Mouse (Mus musculus): ENCODE measurements at regions not wholly inside any gene's neighbourhood (a gene's known extent, or its start where the extent isn't known, plus 50 kb on each side); places are given as distances from the start of the nearest gene placed in this dataset.
"Not testable (repeated sequence)": the region's sequence is repeated elsewhere in the genome, so short reads cannot be mapped to it uniquely, and the experiment has no call there.

DNA sequence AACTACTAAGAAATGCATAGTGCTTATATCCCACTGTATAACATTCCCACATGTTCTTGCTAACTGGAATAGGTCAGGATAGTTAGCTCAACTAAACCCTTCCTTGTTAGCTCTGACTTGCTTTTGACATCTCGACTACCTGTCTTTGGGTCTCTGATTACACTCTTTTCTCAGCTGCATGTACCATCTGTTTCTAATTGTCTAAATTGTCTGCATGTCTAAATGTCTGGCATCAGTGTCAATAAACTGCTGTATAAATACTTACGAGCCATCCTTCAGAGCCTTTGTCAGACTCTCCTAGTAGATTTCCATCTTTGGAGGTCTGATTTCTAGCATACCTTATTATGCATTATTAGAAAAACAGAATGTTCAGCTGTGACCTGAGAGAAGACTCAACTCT is 245.8 kb downstream of the Kctd12 start:
- Histone ChIP-seq H3K27ac (no peak overlapping the region), H3K27me3 (ENCODE audit: control insufficient read depth, insufficient read depth, low read length) (no peaks in the 10 kb centered on the region), H3K9ac (replicated peaks) (no peak overlapping the region), H3K9me3 (ENCODE audit: control insufficient read depth, low read length) (no peaks in the 10 kb centered on the region), H3K4me1 (replicated peaks; ENCODE audit: control insufficient read depth in 2 of 2, insufficient read depth in 2 of 2, low read length in 1 of 2) (no peaks in the 10 kb centered on the region), H3K4me3 (ENCODE audit: insufficient read depth in 1 of 2, low read depth in 2 of 2, low read length in 2 of 2) (no peak overlapping the region), H3K36me3 (replicated peaks; ENCODE audit: control insufficient read depth, insufficient read depth, low read depth) (no peaks in the 10 kb centered on the region), H3K4me2 (ENCODE audit: low read depth) (no peak overlapping the region)
- 45% methylated on average over 2 of the region's 2 CpGs for WGBS (ENCODE audit: insufficient replicate concordance)
- DNase-seq (ENCODE audit: low read depth in 3 of 3, low spot score in 3 of 3) (no peak), ATAC-seq (ENCODE audit: insufficient read depth) (no peak)
- no peak for TF ChIP-seq EP300 (IDR thresholded peaks at IDR 0.05; ENCODE audit: low read depth)
- no peak for TF ChIP-seq CTCF (IDR thresholded peaks at IDR 0.05; ENCODE audit: low read depth)

DNA sequence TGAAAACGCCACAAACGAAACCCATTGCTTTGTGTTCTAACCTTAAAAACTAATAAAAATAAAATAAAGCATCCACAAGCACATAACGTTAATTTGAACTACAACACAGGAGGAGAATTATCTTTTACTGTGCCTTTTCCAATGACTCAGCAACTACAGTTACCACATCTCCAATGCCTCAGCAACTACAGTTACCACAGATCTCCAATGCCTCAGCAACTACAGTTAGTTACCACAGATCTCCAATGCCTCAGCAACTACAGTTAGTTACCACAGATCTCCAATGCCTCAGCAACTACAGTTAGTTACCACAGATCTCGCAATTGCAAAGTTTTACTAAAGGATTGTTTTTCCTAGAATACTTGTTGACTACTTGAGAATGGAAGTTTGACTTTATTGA is 248.7 kb downstream of the Kctd12 start:
- H3K27me3 ChIP-seq (ENCODE audit: control insufficient read depth, insufficient read depth, low read length); H3K36me3 ChIP-seq (replicated peaks; ENCODE audit: control insufficient read depth, insufficient read depth, low read depth); H3K4me3 ChIP-seq (ENCODE audit: insufficient read depth in 1 of 2, low read depth in 2 of 2, low read length in 2 of 2); H3K4me1 ChIP-seq (replicated peaks; ENCODE audit: control insufficient read depth in 2 of 2, insufficient read depth in 2 of 2, low read length in 1 of 2); H3K4me2 ChIP-seq (ENCODE audit: low read depth); H3K9ac ChIP-seq (replicated peaks); H3K27ac ChIP-seq; H3K9me3 ChIP-seq (ENCODE audit: control insufficient read depth, low read length); ATAC-seq (ENCODE audit: insufficient read depth): not testable (repeated sequence)
- DNase-seq (ENCODE audit: low read depth in 3 of 3, low spot score in 3 of 3) = peak in 1 of 3 experiments; percentile 3
- 44% methylated on average over 4 of the region's 4 CpGs for WGBS (ENCODE audit: insufficient replicate concordance)

DNA sequence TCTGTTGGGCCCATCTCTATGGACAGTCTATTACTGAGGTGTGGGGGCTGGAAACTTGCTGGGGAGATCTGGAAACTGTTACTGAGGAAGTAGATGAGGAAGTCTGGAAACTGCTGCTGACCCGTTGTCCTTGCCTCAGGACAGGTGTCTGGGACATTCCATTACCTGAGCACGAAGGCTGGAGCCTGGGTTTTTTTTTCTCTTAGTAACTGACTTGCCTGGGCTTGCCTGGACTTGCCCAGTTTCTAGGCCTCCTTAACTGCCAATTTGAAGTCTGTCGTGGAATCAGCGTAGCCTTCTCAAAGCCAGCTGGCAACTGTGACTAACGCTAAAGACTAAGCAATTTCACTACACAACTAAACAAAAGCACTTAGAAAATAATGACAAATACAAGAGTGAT is 250.7 kb downstream of the Kctd12 start:
- Histone ChIP-seq H3K4me2 (ENCODE audit: low read depth) (no peak overlapping the region), H3K4me1 (replicated peaks; ENCODE audit: control insufficient read depth in 2 of 2, insufficient read depth in 2 of 2, low read length in 1 of 2) (no peaks in the 10 kb centered on the region), H3K36me3 (replicated peaks; ENCODE audit: control insufficient read depth, insufficient read depth, low read depth) (no peaks in the 10 kb centered on the region), H3K9me3 (ENCODE audit: control insufficient read depth, low read length) (no peaks in the 10 kb centered on the region), H3K27ac (no peak overlapping the region), H3K4me3 (ENCODE audit: insufficient read depth in 1 of 2, low read depth in 2 of 2, low read length in 2 of 2) (no peak overlapping the region), H3K9ac (replicated peaks) (no peak overlapping the region), H3K27me3 (ENCODE audit: control insufficient read depth, insufficient read depth, low read length) (no peaks in the 10 kb centered on the region)
- ATAC-seq (ENCODE audit: insufficient read depth) = no peak
- whole genome bisulfite sequencing (ENCODE audit: insufficient replicate concordance) = 65% methylated on average over 5 of the region's 5 CpGs
- DNase-seq (ENCODE audit: low read depth in 3 of 3, low spot score in 3 of 3) = no peak
- TF ChIP-seq CTCF (IDR thresholded peaks at IDR 0.05; ENCODE audit: low read depth) = no peak
- no peak for TF ChIP-seq EP300 (IDR thresholded peaks at IDR 0.05; ENCODE audit: low read depth)

DNA sequence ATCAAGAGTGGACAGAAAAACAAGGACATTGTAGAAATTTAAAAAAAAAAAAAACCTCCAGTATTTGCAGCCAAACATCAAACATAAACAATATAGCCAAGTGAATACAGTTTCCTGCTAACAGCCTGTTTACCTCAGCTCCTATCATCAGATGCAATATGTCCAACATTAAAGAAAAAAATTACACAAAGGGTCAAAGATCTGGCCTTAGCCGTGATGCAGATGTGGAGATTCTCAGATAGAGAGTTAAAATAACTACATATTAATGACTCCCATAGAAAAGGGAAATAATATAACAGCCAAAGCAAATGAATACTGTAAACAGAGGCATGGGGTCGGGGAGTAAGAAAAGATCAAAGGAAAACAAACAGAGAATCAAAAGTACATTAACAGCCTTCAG is 259.8 kb downstream of the Kctd12 start:
- DNase-seq (ENCODE audit: low read depth in 3 of 3, low spot score in 3 of 3) = no peak
- Histone ChIP-seq H3K27ac (no peak overlapping the region), H3K27me3 (ENCODE audit: control insufficient read depth, insufficient read depth, low read length) (no peaks in the 10 kb centered on the region), H3K9me3 (ENCODE audit: control insufficient read depth, low read length) (no peaks in the 10 kb centered on the region), H3K36me3 (replicated peaks; ENCODE audit: control insufficient read depth, insufficient read depth, low read depth) (no peaks in the 10 kb centered on the region), H3K4me2 (ENCODE audit: low read depth) (no peak overlapping the region), H3K4me3 (ENCODE audit: insufficient read depth in 1 of 2, low read depth in 2 of 2, low read length in 2 of 2) (no peak overlapping the region), H3K4me1 (replicated peaks; ENCODE audit: control insufficient read depth in 2 of 2, insufficient read depth in 2 of 2, low read length in 1 of 2) (no peaks in the 10 kb centered on the region), H3K9ac (replicated peaks) (no peak overlapping the region)
- no peak for ATAC-seq (ENCODE audit: insufficient read depth)
- TF ChIP-seq CTCF (IDR thresholded peaks at IDR 0.05; ENCODE audit: low read depth) = no peak
- TF ChIP-seq EP300 (IDR thresholded peaks at IDR 0.05; ENCODE audit: low read depth) = no peak
- WGBS (ENCODE audit: insufficient replicate concordance) = 30% methylated on average over 2 of the region's 2 CpGs

DNA sequence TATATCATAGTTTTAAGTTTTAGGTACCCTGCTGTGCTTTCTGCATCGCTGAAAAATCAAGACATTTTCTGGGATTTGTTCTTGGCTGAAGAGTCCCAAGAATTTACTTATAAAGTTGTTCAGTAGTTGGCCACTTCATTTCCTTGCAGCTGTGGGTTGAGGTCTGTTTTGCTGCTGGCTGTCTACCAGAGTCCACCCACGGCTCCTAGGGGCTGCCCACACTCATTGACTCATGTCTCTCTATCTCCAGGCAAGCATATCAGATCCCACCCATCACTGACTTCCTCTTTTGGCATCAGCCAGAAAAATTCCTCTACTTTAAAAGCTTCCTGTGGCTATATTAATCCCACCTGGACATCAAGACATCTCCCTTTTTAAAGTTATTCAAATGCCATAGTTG is 263.9 kb downstream of the Kctd12 start:
- H3K4me1 ChIP-seq (replicated peaks; ENCODE audit: control insufficient read depth in 2 of 2, insufficient read depth in 2 of 2, low read length in 1 of 2) = no peaks in the 10 kb centered on the region
- no peaks in the 10 kb centered on the region for H3K9me3 ChIP-seq (ENCODE audit: control insufficient read depth, low read length)
- H3K4me2 ChIP-seq (ENCODE audit: low read depth) = no peak overlapping the region
- no peaks in the 10 kb centered on the region for H3K27me3 ChIP-seq (ENCODE audit: control insufficient read depth, insufficient read depth, low read length)
- DNase-seq (ENCODE audit: low read depth in 3 of 3, low spot score in 3 of 3) (no peak), ATAC-seq (ENCODE audit: insufficient read depth) (no peak)
- no peak overlapping the region for H3K9ac ChIP-seq (replicated peaks)
- H3K36me3 ChIP-seq (replicated peaks; ENCODE audit: control insufficient read depth, insufficient read depth, low read depth) = no peaks in the 10 kb centered on the region
- no peak overlapping the region for H3K4me3 ChIP-seq (ENCODE audit: insufficient read depth in 1 of 2, low read depth in 2 of 2, low read length in 2 of 2)
- no peak overlapping the region for H3K27ac ChIP-seq
- 30% methylated on average over 2 of the region's 2 CpGs for WGBS (ENCODE audit: insufficient replicate concordance)
- no peak for TF ChIP-seq CTCF (IDR thresholded peaks at IDR 0.05; ENCODE audit: low read depth)
- no peak for TF ChIP-seq EP300 (IDR thresholded peaks at IDR 0.05; ENCODE audit: low read depth)

DNA sequence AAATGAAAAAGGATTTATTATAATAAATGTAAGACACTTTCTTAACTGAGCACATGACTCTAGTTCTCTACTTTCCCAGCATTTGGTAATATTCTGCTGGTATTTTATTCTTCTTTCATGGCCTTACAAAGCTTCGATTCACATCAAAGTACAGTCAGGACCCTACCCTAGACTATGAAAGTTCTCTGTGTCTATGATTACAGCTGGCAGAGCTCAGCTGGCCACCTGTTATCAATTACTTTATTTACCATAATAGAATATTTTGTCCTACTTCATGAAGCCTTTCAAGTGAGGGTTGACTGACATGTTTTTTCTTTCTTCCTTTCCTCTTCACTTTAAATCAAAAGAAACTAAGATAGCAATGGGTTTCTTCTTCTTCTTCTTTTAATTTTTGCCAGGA is 269.8 kb downstream of the Kctd12 start:
- H3K4me2 ChIP-seq (ENCODE audit: low read depth) = no peak overlapping the region
- H3K4me3 ChIP-seq (ENCODE audit: insufficient read depth in 1 of 2, low read depth in 2 of 2, low read length in 2 of 2) = no peak overlapping the region
- no peaks in the 10 kb centered on the region for H3K4me1 ChIP-seq (replicated peaks; ENCODE audit: control insufficient read depth in 2 of 2, insufficient read depth in 2 of 2, low read length in 1 of 2)
- no peaks in the 10 kb centered on the region for H3K36me3 ChIP-seq (replicated peaks; ENCODE audit: control insufficient read depth, insufficient read depth, low read depth)
- DNase-seq (ENCODE audit: low read depth in 3 of 3, low spot score in 3 of 3) (no peak), ATAC-seq (ENCODE audit: insufficient read depth) (no peak)
- no peaks in the 10 kb centered on the region for H3K27me3 ChIP-seq (ENCODE audit: control insufficient read depth, insufficient read depth, low read length)
- H3K9ac ChIP-seq (replicated peaks) = no peak overlapping the region
- no peak overlapping the region for H3K27ac ChIP-seq
- H3K9me3 ChIP-seq (ENCODE audit: control insufficient read depth, low read length) = no peaks in the 10 kb centered on the region
- 69% methylated on average over 1 of the region's 1 CpGs for WGBS (ENCODE audit: insufficient replicate concordance)
- no peak for TF ChIP-seq CTCF (IDR thresholded peaks at IDR 0.05; ENCODE audit: low read depth)
- no peak for TF ChIP-seq EP300 (IDR thresholded peaks at IDR 0.05; ENCODE audit: low read depth)
